Mouse (Mus musculus) liver, postnatal 0 days (tissue): Measurements from ENCODE around the gene Cmah. TPM values are rescaled to one million over a fixed set of nuclear protein-coding genes. Genes with fewer than 3 reads are reported as not detected.

ENCODE experiments used
- ATAC-seq: fragments of 200-750 bp; cut with Nextera tagmentation; 2 replicates; pipeline ENCODE4 v1.8.0; 2017; ENCODE audit warnings: mild to moderate bottlenecking, moderate library complexity
- DNase-seq: peaks from one replicate; pipeline ENCODE4 v3.0.0-alpha.2; 2016
- H3K27ac ChIP-seq: fragments of 300-500 bp; sonication (generic); 2 replicates; pipeline ENCODE4 v1.5.1; 2014; ENCODE audit warnings: antibody characterized with exemption, moderate library complexity, mild to moderate bottlenecking, low read depth
- H3K27me3 ChIP-seq: fragments of 300-500 bp; sonication (generic); 2 replicates; pipeline ENCODE4 v1.6.1; 2014; ENCODE audit warnings: low read length, control low read depth, mixed read lengths; ENCODE audit not compliant: insufficient read depth
- H3K36me3 ChIP-seq: fragments of 300-500 bp; sonication (generic); replicated peaks from 2 replicates; pipeline ENCODE4 v1.6.1; 2014; ENCODE audit warnings: mild to moderate bottlenecking, control low read depth, low read length, moderate library complexity, mixed read lengths; ENCODE audit not compliant: insufficient read depth
- H3K4me1 ChIP-seq: fragments of 300-500 bp; sonication (generic); 2 replicates; pipeline ENCODE4 v1.6.1; 2014; ENCODE audit warnings: antibody characterized with exemption, mild to moderate bottlenecking, control low read depth; ENCODE audit not compliant: insufficient read depth
- H3K4me2 ChIP-seq: fragments of 300-500 bp; sonication (generic); 2 replicates; pipeline ENCODE4 v1.6.1; 2014; ENCODE audit warnings: low read depth, mild to moderate bottlenecking, low read length, moderate library complexity, mixed read lengths
- H3K4me3 ChIP-seq: fragments of 300-500 bp; sonication (generic); 2 replicates; pipeline ENCODE4 v1.5.1; 2014; ENCODE audit warnings: low read depth, low read length
- H3K9ac ChIP-seq: fragments of 300-500 bp; sonication (generic); replicated peaks from 2 replicates; pipeline ENCODE4 v1.6.1; 2014; ENCODE audit warnings: mild to moderate bottlenecking, moderate library complexity
- H3K9me3 ChIP-seq: fragments of 300-500 bp; sonication (generic); 2 replicates; pipeline ENCODE4 v1.6.1; 2016; ENCODE audit warnings: mild to moderate bottlenecking, control low read depth, low read length, mixed read lengths
- CTCF ChIP-seq: sonication (generic); IDR thresholded peaks from 2 replicates; pipeline ENCODE4 v1.5.1; 2016; ENCODE audit warnings: antibody characterized with exemption, low read depth
- EP300 ChIP-seq: IDR thresholded peaks from 2 replicates; pipeline ENCODE4 v1.6.1; 2016; ENCODE audit warnings: antibody characterized with exemption, low read depth, mild to moderate bottlenecking
- WGBS: fragments of 180-500 bp; shearing (Covaris S2); extraction: QIAGEN DNeasy Blood & Tissue Kit; methylation state at CpG from one replicate; pipeline ENCODE4 v1.1.7; 2014; ENCODE audit not compliant: insufficient replicate concordance; 5-methylcytosine and 5-hydroxymethylcytosine counted together
- polyA plus RNA-seq: library from polyadenylated mRNA; unstranded; fragments of >200 nt; fragmentation: Nextera tagmentation; extraction: Ambion mirVana; gene quantifications from 2 replicates; pipeline ENCODE4 v1.2.1, GENCODE M21; 2015

Gene Cmah
- polyA plus RNA-seq, 1 experiment from 2014 or later: 3.7 TPM

DNA sequence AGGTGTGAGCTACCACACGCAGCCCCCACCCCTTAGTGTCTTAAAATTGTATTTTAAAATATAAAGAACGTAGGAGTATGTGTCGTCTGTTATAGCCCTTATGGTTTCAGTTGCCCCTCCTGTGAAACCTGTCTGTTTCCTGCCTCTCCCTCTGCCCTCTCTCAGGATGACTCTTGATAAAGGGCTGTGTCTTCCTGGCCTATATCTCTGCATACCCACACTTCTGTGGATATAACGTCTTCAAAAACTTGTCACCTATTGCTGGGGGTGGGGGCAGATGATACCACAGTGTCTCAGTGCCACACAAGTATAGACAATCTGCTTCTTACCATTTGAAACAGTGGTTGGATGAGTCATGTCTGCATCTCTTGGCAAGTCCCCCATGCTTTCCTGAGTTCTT, 140.6 kb downstream of the Cmah start:
- Histone ChIP-seq H3K36me3 (peaks cover 6% of the 10 kb centered on the region; the same call in 1 of the 2 replicates), H3K9ac (no peak overlapping the region), H3K4me1 (no peaks in the 10 kb centered on the region), H3K27ac (no peak overlapping the region), H3K4me2 (no peak overlapping the region), H3K27me3 (no peaks in the 10 kb centered on the region), H3K9me3 (no peaks in the 10 kb centered on the region), H3K4me3 (no peak overlapping the region)
- ATAC-seq: no peak
- no peak for TF ChIP-seq EP300
- no peak for TF ChIP-seq CTCF
- WGBS: 47% methylated on average over 4 of the region's 4 CpGs
- DNase-seq: no peak

DNA sequence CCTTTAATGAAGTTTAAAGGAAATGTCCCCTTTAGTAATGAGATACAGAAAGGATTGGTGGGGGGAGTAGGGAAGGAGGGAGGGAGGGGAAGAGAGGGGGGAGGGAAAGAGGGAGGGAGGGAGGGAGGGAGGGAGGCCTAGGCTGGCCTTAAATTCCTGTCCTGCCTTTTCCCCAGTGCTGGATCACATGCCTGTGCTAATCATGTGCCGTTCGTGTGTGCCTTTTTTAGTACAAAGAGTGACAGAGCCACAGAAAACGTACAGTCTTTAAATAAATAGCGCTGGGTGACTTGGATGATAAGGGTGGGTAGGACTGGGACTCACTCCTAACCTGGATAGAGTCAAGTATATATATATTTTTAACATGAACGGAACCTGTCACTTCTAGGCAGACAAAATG, 150.4 kb downstream of the Cmah start:
- 42% methylated on average over 5 of the region's 5 CpGs for WGBS
- H3K36me3 ChIP-seq: no peaks in the 10 kb centered on the region
- TF ChIP-seq EP300: no peak
- no peak for TF ChIP-seq CTCF
- DNase-seq (no peak), ATAC-seq (no peak)
- no peak overlapping the region for H3K27ac ChIP-seq
- H3K9ac ChIP-seq: no peak overlapping the region
- no peak overlapping the region for H3K4me2 ChIP-seq
- peaks cover 4% of the 10 kb centered on the region; the same call in 1 of the 2 replicates for H3K4me1 ChIP-seq
- H3K4me3 ChIP-seq: no peak overlapping the region
- no peaks in the 10 kb centered on the region for H3K27me3 ChIP-seq
- no peaks in the 10 kb centered on the region for H3K9me3 ChIP-seq

DNA sequence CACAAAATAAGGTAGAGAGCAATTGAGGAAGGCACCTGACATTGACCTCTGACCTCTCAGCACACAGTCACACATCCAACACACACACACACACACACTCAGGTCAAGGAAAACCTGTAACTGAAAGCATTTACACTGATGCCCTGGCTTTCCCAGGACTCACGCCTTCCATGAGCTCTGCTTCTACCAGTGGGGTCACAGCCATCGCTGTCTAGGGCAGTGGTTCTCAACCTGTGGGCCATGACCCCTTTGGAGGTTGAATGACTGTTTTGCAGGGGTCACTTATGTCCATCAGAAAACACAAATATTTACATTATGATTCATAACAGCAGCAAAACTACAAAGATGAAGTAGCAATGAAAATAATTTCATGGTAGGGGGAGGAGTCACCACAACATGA, 152.3 kb downstream of the Cmah start:
- WGBS: 77% methylated on average over 2 of the region's 2 CpGs
- Histone ChIP-seq H3K27ac (no peak overlapping the region), H3K4me3 (no peak overlapping the region), H3K9ac (no peak overlapping the region), H3K4me2 (no peak overlapping the region), H3K9me3 (no peaks in the 10 kb centered on the region), H3K27me3 (no peaks in the 10 kb centered on the region), H3K36me3 (no peaks in the 10 kb centered on the region), H3K4me1 (peaks cover 4% of the 10 kb centered on the region; the same call in 1 of the 2 replicates)
- no peak for DNase-seq
- no peak for TF ChIP-seq CTCF
- no peak for TF ChIP-seq EP300
- no peak for ATAC-seq

DNA sequence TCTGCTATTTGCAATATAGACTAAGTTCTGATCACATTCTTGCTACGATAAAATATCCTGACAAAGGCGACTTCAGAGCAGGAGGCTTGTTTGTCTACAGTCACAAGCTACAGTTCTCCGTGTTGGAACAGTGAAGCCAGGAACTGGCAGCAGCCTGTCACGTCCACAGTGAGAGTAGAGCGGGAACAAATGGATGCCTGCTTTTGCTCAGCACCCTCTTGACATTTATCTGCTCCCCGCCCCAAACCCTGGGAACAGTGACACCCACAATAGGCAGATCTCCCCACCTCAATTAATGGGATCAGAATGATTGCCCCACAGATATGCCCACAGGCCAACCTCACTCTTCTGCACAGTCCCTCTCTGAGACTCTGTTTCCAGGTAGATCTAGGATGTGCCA, 153.6 kb downstream of the Cmah start:
- H3K9ac ChIP-seq: no peak overlapping the region
- H3K4me3 ChIP-seq: no peak overlapping the region
- H3K9me3 ChIP-seq: no peaks in the 10 kb centered on the region
- H3K4me1 ChIP-seq: peaks cover 4% of the 10 kb centered on the region; the same call in 1 of the 2 replicates
- TF ChIP-seq EP300 (no peak), CTCF (no peak)
- no peak overlapping the region for H3K27ac ChIP-seq
- WGBS: 69% methylated on average over 6 of the region's 6 CpGs
- H3K27me3 ChIP-seq: no peaks in the 10 kb centered on the region
- no peak overlapping the region for H3K4me2 ChIP-seq
- ATAC-seq (no peak), DNase-seq (no peak)
- H3K36me3 ChIP-seq: no peaks in the 10 kb centered on the region

DNA sequence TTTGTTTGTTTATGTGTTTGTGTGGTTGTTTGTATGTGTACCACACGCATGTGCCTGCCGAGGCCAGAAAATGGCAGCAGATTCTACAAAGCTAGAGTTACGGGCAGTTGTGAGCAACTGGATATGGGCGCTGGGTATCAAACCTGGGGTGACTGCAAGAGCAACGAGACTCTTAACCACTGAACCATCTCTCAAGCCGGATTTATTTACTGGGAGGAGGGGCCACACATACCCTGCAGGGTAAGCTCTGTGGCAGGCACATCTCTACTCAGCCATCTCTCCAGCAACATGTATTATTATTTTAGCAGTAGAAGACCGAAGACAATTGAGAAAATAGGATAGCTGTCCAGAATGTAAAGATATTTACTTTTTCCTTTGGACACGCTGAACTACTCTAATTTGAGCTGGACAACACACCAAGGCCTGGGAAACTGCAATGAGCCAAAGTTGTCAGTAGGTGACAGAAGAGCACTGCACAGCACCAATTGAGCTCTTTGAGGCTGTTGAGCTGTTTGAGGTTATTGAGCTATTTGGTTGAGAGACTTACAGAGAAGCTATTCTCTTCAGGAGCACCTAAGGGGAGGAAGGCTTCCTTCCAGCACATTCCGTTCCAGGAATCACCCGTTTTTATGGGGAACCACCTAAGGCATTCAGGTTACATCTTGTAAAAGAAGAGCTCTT, 154.6 kb downstream of the Cmah start:
- no peak; the same call in 1 of the 2 replicates for ATAC-seq
- no peak overlapping the region for H3K27ac ChIP-seq
- no peak overlapping the region for H3K4me3 ChIP-seq
- no peaks in the 10 kb centered on the region for H3K27me3 ChIP-seq
- H3K9me3 ChIP-seq: no peaks in the 10 kb centered on the region
- peak; percentile 42 for DNase-seq
- H3K4me1 ChIP-seq: peaks cover 4% of the 10 kb centered on the region; the same call in 1 of the 2 replicates
- no peak overlapping the region for H3K9ac ChIP-seq
- TF ChIP-seq CTCF: peak; percentile 92
- no peak for TF ChIP-seq EP300
- H3K36me3 ChIP-seq: no peaks in the 10 kb centered on the region
- H3K4me2 ChIP-seq: no peak overlapping the region
- 53% methylated on average over 10 of the region's 10 CpGs for WGBS

DNA sequence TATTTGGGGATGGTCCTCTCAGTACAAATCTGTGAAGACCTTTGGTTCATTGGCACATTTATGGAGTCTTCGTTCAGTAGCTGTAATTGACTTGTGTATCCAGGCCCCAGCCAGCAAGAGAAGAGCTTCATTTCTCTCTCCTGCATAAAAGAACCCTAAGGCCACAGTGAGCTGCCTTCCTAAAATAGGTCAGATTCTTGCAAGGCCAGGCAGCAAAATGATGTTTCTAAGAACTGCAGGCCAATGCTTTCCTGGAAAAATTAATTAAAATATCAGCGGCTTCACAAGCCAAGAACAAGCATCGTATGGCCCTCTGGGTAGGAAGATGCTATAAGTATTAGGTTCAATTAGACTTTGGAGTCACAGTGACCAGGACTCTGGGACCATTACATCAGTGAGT, 156.5 kb downstream of the Cmah start:
- DNase-seq (no peak), ATAC-seq (no peak)
- no peak overlapping the region for H3K4me2 ChIP-seq
- 85% methylated on average over 3 of the region's 3 CpGs for WGBS
- H3K36me3 ChIP-seq: no peaks in the 10 kb centered on the region
- H3K27ac ChIP-seq: no peak overlapping the region
- H3K4me3 ChIP-seq: no peak overlapping the region
- TF ChIP-seq CTCF (no peak), EP300 (no peak)
- H3K4me1 ChIP-seq: peaks cover 6% of the 10 kb centered on the region; the same call in 1 of the 2 replicates
- no peaks in the 10 kb centered on the region for H3K9me3 ChIP-seq
- no peak overlapping the region for H3K9ac ChIP-seq
- no peaks in the 10 kb centered on the region for H3K27me3 ChIP-seq
